Mouse (Mus musculus): ENCODE data around the gene Apoc3. TPM values are rescaled to one million over a fixed set of nuclear protein-coding genes. Genes with fewer than 3 reads are reported as not detected.

Apoc3 gene
- total RNA-seq, 4 experiments from 2014 or later = 1.4 to 1.6 (median 1.6) TPM; not detected in 1

DNA sequence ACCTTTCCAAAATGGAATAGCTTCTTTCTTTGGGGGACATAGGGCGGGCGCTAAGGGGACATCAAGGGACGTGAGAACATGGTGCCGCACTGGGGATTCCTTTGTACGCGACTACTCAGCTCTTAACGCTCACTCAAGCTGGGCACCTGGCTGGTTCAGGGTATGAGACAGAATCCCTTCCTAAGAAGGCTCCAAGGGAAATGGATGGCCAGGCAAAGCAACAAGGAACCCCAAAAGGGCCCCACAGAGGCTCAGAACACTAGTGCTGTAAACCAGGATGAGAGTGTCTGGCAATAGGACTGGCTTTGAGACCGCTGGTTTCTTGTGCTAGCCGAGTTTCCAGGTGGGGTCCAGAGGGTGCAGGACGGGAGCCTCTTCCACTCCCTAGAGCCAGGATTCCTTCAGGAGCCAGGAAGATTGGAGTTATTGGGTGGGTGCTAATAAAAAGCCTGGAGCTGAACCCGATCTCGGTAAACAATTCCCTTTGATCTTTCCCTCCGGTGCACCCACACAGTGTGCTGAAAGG lies 4.9 kb downstream of the Apoc3 start:
- no peak for DNase-seq (ENCODE audit: low spot score in 2 of 2)

DNA sequence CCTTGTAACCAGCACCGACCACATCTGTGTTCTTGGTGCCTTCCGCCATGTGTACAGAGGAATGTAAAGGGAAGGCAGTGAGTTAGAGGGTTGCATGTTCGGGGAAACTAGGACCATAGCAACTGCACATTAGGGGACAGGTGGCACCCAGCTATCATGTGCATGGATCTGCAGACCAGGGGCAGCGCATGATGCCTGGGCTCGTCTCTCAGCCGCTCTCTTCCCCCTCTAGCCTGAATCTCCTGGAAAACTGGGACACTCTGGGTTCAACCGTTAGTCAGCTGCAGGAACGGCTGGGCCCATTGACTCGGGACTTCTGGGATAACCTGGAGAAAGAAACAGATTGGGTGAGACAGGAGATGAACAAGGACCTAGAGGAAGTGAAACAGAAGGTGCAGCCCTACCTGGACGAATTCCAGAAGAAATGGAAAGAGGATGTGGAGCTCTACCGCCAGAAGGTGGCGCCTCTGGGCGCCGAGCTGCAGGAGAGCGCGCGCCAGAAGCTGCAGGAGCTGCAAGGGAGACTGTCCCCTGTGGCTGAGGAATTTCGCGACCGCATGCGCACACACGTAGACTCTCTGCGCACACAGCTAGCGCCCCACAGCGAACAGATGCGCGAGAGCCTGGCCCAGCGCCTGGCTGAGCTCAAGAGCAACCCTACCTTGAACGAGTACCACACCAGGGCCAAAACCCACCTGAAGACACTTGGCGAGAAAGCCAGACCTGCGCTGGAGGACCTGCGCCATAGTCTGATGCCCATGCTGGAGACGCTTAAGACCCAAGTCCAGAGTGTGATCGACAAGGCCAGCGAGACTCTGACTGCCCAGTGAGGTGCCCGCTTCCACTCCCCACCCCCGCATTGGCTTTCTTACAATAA lies 5.6 kb downstream of the Apoc3 start:
- DNase-seq (ENCODE audit: low spot score in 2 of 2) = peak; percentile 75 to 90

DNA sequence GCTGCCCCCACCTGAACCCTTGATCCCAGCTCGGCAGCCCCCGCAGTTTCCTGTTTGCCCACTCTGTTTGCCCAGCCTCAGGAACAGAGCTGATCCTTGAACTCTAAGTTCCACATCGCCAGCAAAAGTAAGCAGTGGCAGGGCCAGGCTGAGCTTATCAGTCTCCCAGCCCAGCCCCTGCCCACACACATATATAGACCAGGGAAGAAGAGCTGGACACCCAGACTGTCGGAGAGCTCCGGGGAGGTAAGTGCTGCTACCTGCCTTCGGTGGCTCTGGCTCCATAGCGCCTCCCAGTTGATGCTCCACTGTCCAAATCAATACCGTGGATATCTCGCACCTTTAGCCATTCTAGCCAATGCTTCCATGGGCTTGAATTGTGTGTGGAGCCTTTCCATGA lies 6.9 kb downstream of the Apoc3 start, which contains the start of gene Apoa1:
Gene Apoa1 (plus strand): TSS at position 90 of the 400 bp plus-strand sequence.
- no peak for DNase-seq (ENCODE audit: low spot score in 2 of 2)

DNA sequence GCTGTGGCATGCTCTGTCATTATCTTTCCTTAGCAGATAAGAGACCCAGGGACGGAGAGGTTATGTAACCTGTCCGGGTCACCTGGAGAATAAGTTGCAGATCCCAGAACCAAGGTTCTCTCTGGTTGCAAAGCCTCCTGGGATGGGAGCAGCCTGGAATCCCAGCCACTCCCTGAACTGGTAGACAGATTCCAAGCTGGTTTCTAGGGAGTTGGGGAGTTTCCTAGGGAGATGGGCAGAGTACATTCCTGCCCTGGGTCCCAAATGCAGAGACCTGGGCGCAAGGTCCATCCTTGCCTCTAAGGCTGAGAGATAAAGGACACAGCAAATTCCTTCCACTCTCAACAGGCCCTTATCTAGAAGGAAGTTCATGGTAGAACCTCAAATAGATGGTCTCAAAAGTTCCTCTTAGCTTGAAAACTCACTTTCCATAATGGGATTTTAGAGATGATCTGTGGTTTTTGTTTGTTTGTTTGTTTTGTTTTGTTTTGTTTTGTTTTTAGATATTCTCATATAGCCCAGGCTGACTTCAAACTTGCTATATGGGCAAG lies 8.3 kb downstream of the Apoc3 start:
- DNase-seq (ENCODE audit: low spot score in 2 of 2) = no peak

DNA sequence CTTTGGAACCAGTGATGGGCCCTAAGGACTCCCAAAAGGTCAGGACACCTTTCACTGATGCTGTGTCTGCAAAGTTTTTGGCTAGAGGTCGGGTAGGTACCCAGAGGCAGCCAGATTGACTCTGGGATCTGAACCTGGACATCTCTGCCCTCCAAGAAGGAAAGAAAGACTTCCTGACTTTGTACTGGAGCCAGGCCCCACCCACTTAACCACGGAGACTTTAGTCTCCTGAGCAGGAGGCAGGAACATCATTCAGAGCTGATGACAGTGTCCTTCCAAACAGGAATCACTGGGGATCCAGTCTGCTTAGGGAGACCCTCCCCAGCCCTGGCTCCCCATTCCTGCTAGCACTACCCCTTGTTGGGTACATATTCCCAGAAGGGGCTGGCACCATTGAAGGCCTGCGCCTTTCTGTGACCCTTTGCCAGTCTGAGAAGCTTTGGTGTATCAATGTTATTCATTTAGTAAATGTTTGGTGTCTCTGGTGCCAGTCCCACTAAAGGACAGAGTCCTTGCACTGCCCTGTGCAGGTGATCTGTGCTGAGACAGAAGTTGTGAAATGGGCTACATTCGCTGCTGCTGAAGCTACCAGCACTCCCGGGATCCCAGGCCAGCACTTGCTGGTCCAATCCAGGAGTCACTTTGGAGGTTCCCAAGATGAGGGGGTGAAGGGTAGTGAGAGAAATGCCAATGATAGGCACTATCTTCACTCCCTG lies 10.3 kb downstream of the Apoc3 start:
- no peak for DNase-seq (ENCODE audit: low spot score in 2 of 2)

DNA sequence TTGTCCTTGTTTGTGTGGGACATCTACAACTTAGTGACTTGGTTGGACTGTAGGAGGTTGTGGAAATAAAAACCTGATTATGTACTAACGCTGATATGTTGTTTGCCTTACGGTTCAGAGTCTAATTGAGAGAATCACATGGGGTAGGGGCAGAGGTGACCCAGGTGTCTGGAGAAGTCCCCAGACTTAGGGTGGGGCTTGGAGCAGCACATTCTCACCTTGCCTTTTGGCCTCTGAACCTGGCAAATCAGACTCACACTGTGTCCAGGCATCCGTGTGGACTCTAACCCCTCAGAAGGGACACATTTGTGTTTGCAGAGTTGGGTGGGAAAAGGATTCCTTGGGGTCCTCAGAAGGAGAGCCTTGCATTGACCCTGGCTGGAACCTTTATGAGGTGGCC lies 11.3 kb downstream of the Apoc3 start:
- no peak for DNase-seq (ENCODE audit: low spot score in 2 of 2)

DNA sequence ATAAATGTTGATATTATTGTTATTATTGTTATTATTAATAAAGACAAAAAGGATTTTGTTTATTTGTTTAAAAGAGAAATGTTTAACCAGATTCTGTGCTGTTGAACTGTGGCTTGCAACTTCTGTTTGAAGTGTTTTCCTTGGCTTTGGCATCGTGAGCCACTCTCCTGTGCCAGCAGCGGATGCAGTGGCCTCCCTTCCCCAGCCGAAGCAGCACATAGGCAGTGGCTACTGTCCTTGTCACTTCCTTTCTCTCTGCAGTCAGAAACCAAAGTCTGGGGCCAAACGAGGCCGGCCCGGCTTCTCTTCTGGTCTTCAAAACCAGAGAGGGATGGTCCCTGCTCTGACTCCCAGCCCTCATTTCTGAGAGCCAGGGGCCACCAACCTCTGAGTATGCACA lies 12.3 kb downstream of the Apoc3 start:
- no peak for DNase-seq (ENCODE audit: low spot score in 2 of 2)

DNA sequence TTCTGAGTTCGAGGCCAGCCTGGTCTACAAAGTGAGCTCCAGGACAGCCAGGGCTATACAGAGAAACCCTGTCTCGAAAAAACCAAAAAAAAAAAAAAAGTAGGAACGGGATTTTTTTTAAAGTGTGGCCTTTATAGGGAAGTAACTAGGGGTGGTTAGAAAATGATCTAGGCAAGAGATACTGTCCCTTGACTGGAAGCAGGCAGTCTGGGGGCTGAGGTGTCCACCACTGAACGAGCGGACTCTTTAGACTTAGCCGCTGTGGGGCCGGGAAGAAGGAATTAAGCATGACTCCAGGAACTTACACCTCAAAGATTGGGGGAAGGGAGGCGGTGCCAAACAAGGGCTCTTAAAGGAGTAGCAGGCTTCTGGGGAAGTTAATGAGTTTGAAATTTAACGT lies 17.3 kb downstream of the Apoc3 start:
- no peak for DNase-seq (ENCODE audit: low spot score in 2 of 2)

DNA sequence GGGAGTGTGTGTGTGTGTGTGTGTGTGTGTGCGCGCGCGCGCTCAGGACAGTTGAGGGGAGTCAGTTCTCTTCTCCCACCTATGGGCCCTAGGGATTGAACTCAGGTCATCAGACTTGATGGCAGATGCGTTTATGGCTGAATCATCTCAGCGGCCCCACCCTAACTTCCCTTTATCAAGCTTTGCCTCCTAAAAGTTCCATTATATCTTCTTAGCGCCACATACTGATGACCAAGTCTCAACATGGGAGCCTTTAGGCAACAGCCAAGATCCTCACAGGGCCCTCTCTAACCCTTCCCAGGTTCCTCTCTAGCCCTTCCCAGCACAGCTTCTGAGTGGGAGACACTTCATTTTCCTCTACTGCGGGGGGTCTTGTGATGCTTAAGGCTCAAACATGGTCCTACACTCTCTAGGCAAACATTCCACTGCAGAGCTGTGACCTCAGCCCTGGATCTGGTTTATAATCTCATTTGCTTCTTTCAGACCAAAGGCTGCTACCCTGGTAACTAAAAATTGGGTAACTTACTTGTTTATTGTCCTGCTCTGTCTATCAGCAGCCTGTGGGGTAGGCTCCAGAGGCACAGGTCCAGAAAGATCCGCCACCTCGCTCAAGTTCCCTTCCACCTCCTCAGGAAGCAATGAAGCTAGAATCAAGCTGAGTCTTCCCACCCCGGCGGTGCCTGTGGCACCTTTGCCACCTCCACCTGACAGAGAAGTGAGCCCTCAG lies 18.5 kb downstream of the Apoc3 start:
- DNase-seq (ENCODE audit: low spot score in 2 of 2) = no peak

DNA sequence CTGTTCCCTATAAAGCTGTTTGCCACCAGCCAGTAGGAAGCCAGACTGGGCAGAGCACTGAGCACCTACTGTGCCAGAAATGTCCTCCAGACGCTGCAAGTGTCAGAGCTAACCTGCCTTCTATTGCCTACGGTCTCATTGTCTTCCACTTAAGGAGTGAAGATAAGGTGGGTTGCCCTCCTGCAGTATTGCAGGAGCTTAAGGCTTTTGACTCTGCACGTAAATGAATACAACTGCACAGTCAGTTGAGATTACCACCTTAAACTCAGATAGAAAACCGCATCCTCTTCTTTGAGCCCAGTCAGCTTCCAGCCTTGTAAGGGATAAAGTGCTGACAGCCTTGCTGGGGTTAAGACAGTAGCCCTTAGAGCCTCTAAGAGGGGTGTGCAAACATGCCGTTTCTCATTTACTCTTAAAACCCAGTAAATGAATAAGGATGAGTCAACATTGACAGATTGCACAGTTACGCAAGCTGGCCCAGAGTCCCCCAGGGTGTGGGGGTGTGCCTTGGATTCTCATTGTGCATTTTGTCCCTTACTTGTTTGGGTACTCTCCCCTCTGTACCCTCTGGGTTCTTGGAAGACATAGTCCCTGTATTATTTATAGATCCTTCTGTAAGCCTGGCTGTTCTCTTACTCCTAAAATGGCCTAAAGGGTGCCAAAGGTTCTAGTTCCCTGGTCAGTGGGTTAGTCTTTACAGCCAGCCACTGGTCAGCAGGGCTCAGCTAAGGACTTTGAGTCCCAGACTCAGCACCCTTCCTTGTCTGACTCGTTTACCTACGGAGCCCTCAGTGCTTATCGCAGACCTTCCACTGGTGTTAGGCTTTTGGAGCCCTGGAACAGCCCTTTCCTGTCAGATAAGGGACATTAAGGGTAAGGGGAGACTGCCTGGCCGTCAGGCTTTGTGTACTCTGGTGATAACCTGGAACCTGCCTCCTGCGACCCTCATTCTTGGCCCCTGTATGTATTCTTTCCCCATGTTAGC lies 19.8 kb downstream of the Apoc3 start:
- no peak for DNase-seq (ENCODE audit: low spot score in 2 of 2)

DNA sequence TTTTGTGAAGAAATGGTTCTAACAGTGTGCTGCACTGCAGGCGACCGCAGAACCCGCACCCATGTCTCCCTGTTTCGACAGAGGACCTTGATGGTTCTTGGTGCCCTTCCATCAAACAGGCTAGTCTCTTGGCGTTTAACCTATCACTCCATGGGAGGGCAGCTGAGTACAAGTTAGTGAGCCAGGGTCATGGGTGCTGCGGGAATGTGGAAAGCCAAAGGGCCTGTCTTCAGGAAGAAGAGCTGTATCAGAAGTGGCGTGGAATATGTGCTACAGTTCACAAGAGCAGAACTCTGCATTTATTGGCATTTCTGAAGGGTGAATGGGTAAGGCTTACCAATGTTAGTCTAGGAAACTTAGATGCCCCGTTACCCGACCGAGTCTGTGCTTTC lies 20.5 kb downstream of the Apoc3 start:
- DNase-seq (ENCODE audit: low spot score in 2 of 2) = no peak

DNA sequence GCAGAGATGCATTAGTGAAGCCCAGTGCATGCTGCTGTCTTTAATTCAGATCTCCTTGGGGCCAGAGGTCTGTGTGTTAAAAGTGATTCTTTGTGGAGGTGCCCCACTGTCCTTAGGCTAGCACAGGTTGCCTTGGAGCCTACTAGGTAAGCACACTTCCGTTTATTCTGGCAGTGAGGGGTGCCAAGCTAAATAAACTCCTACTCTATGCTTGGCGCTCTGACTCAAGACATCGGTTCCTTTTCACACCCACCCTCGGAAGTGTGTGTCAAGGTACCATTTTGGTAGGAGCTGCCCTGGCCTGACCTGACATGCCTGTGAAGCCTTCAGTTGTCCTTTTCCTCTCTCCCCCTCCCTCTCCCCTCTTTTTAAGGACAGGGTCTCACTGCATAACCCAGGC lies 21.2 kb downstream of the Apoc3 start:
- no peak for DNase-seq (ENCODE audit: low spot score in 2 of 2)

DNA sequence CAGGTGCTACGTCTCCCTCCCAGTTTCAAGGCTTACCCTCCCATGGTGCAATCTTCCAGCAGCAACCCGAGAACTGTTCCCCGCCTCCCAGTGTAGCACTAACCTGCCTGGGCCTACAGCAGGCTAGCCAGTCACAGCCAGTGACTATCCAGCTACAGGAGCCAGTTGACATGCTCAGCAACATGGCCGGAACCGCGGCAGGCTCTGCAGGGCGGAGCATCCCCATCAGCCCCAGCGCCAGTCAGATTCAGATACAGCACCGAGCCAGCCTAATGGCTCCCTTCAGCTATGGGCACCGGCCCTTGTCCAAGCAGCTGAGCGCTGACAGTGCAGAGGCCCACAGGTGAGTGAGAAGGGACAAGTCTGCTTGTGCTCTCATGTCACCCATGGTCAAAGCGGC lies 25.0 kb downstream of the Apoc3 start:
- DNase-seq (ENCODE audit: low spot score in 2 of 2) = no peak

DNA sequence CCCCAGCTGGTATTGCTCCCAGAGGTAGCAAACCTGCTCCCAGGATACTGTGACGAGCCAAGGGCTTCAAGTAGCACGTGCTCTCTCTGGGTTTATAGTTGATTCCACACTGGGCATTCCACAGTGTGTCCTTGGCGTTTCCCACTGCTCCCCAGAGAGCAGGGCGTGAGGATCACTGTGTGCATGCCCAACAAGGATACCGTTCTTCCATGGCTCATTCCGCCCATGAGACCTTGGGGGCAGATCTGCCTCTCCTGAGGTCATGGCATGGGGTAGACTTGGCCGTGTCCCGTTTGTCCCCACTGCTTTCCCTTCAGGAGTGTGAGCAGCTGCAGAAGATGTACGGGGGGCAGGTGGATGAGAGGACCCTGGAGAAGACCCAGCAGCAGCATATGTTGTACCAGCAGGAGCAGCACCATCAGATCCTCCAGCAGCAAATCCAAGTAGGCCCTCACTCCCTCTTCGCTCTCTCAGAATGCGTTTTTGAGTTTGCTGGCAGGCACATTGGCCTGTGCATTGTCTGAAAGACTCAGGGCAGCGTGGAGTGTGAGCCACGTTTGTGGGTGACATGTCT lies 26.9 kb downstream of the Apoc3 start:
- no peak for DNase-seq (ENCODE audit: low spot score in 2 of 2)

DNA sequence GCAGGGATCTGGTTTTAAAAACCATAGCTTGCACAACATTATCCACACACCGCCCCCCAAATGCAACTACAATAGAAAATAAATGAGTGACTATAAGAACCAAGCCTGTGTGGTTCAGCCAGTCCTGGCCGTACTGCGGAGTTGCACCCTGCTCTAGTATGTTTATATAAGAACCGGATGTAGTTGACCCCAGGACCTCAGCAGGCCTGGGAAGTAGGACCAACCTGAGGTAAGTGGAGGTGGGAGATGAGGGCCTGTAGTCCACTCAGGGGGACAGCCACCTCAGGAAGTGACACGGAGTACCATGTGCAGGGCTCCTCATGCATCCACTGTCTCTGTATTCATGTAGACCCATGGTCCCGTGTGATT lies 28.0 kb downstream of the Apoc3 start:
- no peak for DNase-seq (ENCODE audit: low spot score in 2 of 2)

DNA sequence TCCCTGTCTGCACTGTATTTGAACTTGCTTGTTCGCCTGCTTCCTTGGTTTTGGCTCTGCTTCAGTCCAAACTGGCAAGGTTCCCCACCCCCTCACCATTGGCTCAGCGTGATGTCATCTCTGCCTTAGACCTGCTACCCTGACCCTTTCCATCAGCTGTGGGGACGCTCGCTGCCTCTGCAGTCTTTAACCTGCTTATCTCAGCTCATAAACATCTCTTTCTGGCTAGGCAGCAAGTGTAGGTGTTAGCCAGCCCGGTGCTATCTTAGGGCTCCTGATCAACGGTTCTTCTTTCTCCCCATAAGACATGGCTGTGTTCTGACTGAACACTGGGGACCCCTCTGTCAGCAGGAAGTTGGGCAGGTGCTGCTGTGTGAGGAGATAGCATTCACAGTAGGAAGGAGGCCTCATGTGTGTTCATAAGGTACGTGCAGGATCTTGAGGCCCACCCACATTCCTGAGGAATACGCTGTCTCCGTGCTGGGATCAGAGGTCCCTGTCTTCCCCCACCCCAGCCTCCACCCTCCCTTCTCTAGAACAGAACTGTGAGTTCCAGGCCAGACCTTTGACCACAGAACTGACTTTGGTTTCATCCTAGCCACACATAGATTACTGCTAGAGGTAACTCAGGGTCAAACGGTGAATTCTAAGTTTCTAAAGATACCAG lies 28.5 kb downstream of the Apoc3 start:
- DNase-seq (ENCODE audit: low spot score in 2 of 2) = no peak

DNA sequence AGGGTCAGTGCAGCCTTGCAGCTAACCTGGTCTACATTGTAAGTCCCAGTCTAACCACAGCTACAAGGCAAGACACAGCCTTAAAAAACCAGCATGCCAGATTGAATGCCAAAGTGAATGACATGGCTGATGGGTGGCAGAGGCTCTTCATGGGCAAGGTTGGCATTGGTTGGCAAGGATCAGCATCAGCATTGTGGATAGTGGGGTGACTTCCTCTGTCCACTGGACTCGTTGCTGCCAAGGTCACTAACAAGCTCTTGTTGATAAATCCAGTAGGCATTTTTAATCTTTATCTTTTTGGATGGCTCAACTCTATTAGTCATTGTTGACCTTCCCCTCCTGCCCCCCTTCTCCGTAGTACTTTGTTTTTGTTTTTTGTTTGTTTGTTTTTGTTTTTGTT lies 35.8 kb downstream of the Apoc3 start:
- no peak for DNase-seq (ENCODE audit: low spot score in 2 of 2)

DNA sequence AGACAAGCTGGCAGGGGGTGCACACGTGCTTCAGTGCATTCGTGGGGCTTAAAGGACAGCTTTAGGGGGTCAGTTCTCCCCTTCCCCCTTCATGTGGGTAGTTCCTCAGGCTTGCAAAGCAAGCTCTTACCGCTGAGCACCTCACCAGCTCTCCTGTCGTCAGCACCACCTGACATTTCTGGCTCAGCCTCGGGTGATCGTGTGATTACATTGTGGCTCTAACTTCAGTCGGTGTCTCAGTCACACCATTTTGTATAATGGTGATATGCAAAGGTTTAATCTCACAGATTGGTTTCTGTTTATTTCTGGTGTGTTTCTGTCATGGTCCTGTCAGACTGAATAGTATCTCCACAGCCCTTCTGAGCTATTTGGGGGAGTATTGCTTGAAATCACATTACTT lies 36.5 kb downstream of the Apoc3 start:
- no peak for DNase-seq (ENCODE audit: low spot score in 2 of 2)

DNA sequence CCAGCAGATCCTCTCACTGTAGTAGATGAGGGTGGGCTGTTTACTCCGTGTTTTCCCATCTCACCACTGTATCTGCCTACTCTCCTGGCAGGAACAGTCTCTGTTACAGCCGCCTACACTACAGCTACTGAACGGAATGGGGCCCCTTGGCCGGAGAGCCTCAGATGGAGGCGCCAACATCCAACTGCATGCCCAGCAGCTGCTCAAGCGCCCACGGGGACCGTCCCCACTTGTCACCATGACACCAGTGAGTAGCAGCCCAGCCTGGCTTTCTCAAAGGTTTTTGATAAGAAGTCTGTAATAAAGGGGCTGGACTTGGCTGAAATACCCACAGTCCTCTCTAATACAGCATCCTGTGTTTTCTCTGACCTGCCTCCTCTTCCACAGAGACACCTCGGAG lies 37.0 kb downstream of the Apoc3 start:
- DNase-seq (ENCODE audit: low spot score in 2 of 2) = peak in 1 of 2 experiments; percentile 47

Data from left cerebral cortex, adult 8-10 months (tissue).